Comparison of ENCODE assay signal across 15 mouse cellular contexts in genomic region chr17:45247142-45248137, GRCm38 (mm10).
A peak's percentile ranks its signal among the peaks of the same experiment; 100 is the strongest.
DNase-seq lines count a peak whose midpoint lies in the region; ATAC-seq and TF ChIP-seq lines count a peak whose summit lies in the region.
"Had no signal": no experiment of that assay in that cellular context is flagged by ENCODE, and none has a peak within 500 bp of the region (broad histone marks: within the 10 kb centered on the region; RNA-seq: fewer than 3 reads in every experiment).

No protein-coding gene starts in this region.

- peaks cover 9% of the 10 kb centered on the region; the same call in 1 of the 2 replicates for H3K4me1 ChIP-seq in lung, embryonic 14.5 days (ENCODE audit: insufficient read depth)

- H3K4me2 ChIP-seq in lung, embryonic 14.5 days = peak overlapping the region; percentile 3; the same call in 1 of the 2 replicates
- H3K4me2 ChIP-seq: embryonic facial prominence, embryonic 12.5 days; limb, embryonic 12.5 days had no signal

- ATAC-seq in cerebellum, adult (ENCODE audit: insufficient number of reproducible peaks, low FRiP score, low TSS enrichment) = no peak
- peak; percentile 32; the same call in 1 of the 2 replicates for ATAC-seq in lung, embryonic 14.5 days (ENCODE audit: insufficient read depth)
- ATAC-seq: forebrain, postnatal 0 days; hindbrain, embryonic 16.5 days; liver, postnatal 0 days had no signal

- H3K4me3 ChIP-seq in lung, embryonic 14.5 days (ENCODE audit: low read depth, low read length) = no peak overlapping the region
- H3K4me3 ChIP-seq: embryonic facial prominence, embryonic 12.5 days; limb, embryonic 12.5 days had no signal

- 50% methylated on average over 29 of the region's 29 CpGs for WGBS in lung, embryonic 14.5 days

- peak; percentile 43 to 50 for DNase-seq in cerebellum, postnatal 14 days
- DNase-seq in lung, embryonic 14.5 days = peak; percentile 71
- DNase-seq in lung, adult 18-20 months = no peak
- DNase-seq in lung, postnatal 25 days (ENCODE audit: low spot score) = peak; percentile 14
- peak; percentile 65 for DNase-seq in retina, postnatal 1 day
- no peak for DNase-seq in layer of hippocampus, adult 8-10 months (ENCODE audit: low spot score in 2 of 2)
- DNase-seq in right cerebral cortex, postnatal 25 days = no peak
- DNase-seq: cerebellum, adult 2 months; forebrain, postnatal 0 days; liver, postnatal 0 days had no signal

- no peak overlapping the region for H3K9ac ChIP-seq in lung, embryonic 14.5 days
- H3K9ac ChIP-seq: embryonic facial prominence, embryonic 12.5 days; forebrain, postnatal 0 days; limb, embryonic 12.5 days; liver, postnatal 0 days had no signal

- H3K36me3 ChIP-seq in lung, embryonic 14.5 days (ENCODE audit: insufficient read depth) = no peaks in the 10 kb centered on the region
- H3K36me3 ChIP-seq: embryonic facial prominence, embryonic 12.5 days; limb, embryonic 12.5 days had no signal

- no peak for TF ChIP-seq CTCF in lung, embryonic 14.5 days (IDR thresholded peaks at IDR 0.05; ENCODE audit: low read depth)

- H3K27ac ChIP-seq in lung, embryonic 14.5 days (ENCODE audit: low read depth) = no peak overlapping the region
- H3K27ac ChIP-seq: embryonic facial prominence, embryonic 12.5 days; kidney, postnatal 0 days; limb, embryonic 12.5 days had no signal

- no peaks in the 10 kb centered on the region for H3K9me3 ChIP-seq in lung, embryonic 14.5 days (ENCODE audit: low read depth, low read length)
- H3K9me3 ChIP-seq: embryonic facial prominence, embryonic 12.5 days; limb, embryonic 12.5 days had no signal

- no peaks in the 10 kb centered on the region; the same call in 1 of the 2 replicates for H3K27me3 ChIP-seq in lung, embryonic 14.5 days (ENCODE audit: insufficient read depth, low read length)
- H3K27me3 ChIP-seq: embryonic facial prominence, embryonic 12.5 days had no signal

Comparison
In these comparisons a context has a peak if more than half of its experiments do, and no peak if none do; other contexts are left out.
1. DNase-seq: peak in cerebellum, postnatal 14 days (2 of 2), lung, embryonic 14.5 days (single experiment), lung, postnatal 25 days (single experiment) and retina, postnatal 1 day (single experiment); none in lung, adult 18-20 months (0 of 2), layer of hippocampus, adult 8-10 months (0 of 2) and right cerebral cortex, postnatal 25 days (single experiment).